Mouse (Mus musculus) B cell, adult 2 months (primary cell): ENCODE results near the gene Tmco2.
"Not testable (repeated sequence)": the region's sequence is repeated elsewhere in the genome, so short reads cannot be mapped to it uniquely, and the experiment has no call there.

Experiments
- DNase-seq, 2 experiments: peaks; one replicate each; pipeline ENCODE4 v3.0.0; 2022

Gene Tmco2

DNA sequence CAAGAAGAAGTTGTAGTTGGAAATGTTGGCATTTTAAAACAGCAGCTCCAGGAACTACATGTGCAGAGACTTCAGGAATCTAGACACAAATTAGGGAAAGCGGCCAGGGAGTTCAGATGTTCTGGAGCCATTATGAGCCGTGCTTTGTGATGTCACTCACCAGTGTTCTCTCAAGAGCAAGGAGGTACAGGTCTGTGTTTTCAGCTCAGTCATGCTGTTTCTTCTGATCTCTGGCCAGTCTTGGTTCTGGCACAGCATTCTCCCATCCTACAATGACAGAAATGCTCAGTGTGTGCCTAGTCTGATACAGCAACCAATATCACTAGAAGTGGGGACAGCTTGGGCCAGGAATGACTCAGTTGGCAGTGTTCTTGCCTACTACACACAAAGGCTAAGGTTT lies at the start of gene Tmco2:
Gene Tmco2 (minus strand): TSS at position 101 of the 400 bp plus-strand sequence.
- no peak for DNase-seq

DNA sequence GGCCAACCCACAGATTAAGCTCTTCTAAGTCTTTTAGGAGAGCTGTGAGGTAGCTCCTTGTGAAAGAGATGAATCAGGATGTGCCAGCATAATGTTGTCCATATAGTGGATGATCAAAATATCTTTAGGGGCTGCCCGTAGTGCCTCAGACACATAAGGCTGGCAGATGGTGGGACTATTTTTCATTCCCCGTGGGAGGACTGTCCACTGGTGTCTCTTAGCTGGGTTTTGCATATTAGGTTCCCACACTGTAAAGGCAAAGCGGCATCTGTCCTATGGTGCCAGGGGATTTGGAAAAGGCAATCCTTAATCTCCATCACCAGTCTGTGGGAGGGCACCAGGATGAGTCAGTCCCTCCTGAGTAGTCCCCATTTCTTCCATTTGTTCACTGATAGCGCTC lies 5.7 kb downstream of the Tmco2 start:
- DNase-seq, result no peak

DNA sequence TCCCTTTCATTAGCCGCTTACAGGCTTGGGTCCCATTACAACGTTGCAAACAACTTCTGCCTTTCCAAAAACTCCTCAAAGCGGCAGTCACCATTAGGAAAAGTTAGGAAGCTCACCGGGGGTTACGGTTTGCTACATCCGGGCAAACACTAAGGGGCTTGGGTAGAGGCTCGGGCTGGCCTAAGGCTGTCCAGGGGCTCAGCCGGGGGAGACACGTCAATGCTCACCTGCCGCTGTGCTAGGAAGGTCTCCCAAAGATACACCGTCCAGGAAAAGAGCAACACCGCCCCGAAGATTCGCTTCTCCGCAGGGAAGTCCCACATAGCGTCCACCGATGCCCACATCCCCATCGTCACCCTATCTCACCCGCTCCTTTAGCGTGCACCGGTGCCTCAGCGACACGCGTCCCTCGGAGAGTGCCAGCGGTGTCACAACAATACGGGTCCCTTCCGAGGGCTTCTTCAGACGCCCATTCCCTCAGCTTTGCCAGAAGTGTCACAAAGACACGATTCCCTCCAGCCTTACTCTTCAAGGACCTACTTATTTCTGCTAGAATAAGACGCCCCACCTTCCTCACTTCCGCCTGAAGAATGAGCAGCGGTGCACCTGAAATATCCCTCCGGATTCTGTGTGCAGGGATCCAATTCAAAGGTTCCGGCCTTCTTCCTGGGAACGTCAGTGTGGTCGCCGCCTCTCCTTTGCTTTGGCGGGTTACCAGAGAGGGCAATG lies 11.2 kb downstream of the Tmco2 start, which contains the start of gene Zmpste24:
Gene Zmpste24 (minus strand): TSS at position 592 of the 729 bp plus-strand sequence.
- peak; percentile 89 to 90 for DNase-seq

DNA sequence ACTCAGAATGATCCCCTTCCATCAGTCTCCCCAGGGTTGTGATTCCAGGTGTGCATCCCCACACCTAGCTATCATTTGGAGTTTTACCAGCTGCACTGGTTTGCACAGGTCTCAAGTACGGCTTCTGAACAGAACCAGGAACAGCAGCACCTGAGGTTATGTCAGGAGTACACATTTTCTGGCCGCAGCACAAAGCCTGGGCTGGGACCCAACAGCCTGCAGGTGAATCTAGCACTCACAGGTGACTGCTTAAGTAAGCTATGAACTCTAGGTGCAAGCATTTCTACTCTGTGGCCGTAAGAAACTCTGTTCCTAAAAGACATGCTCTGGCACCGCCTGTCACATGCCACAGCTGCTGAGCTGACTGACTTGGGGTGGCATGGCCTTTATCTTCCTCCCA lies 18.8 kb downstream of the Tmco2 start:
- no peak for DNase-seq

DNA sequence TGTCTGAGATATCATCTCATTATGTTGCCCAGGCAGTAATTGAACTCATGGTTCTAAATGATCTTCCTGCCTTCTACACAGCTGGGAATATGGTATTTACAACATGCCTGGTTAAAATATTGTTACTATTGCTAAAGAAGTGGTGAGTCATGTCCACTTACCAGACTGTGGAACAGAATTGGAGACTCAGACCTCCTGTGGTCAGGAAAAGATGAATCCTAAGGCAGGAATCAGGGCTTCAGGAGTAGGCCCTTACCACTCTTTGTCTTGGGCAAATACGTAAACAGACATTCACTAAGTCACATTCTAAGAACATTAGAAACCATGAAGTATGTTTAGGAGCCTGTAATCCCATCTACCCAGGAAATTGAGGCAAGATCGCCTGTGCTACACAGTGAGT lies 20.3 kb downstream of the Tmco2 start:
- DNase-seq, result no peak

DNA sequence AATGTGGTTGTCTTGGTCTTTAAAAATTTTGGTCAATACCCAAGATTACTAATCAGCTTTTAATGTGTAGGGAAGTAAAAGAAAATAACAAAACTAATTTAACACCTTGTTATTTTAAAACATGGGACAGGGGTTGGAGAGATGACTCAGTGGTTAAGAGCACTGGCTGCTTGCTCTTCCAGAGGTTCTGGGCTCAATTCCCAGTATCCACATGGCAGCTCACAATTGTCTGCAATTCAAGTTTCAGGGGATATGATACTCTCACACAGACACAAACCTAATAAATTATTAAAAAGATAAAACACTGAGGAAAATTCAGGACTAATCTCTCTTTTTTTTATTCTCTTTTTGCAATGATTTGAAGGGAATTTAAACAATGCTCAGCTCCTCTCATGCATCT lies 24.5 kb downstream of the Tmco2 start:
- DNase-seq, result no peak

DNA sequence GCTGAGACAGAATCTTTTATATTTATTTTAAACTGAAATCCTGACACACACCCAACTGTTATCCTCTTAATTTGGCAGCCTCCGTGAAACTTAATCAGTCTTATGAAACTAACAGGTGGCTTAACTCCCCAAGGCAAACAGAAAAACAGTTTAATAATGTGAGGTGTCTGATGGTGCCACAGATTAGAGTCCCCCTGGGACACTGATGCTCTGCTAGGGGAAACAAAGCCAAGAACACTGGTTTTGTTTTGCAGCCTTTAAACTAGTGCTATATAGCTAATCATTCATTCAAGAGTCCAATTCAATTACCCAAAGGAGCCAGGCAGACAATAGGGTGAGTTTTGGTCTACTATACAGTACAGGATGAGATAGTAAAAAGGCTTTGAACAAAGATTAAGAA lies 28.6 kb downstream of the Tmco2 start:
- DNase-seq, result no peak

DNA sequence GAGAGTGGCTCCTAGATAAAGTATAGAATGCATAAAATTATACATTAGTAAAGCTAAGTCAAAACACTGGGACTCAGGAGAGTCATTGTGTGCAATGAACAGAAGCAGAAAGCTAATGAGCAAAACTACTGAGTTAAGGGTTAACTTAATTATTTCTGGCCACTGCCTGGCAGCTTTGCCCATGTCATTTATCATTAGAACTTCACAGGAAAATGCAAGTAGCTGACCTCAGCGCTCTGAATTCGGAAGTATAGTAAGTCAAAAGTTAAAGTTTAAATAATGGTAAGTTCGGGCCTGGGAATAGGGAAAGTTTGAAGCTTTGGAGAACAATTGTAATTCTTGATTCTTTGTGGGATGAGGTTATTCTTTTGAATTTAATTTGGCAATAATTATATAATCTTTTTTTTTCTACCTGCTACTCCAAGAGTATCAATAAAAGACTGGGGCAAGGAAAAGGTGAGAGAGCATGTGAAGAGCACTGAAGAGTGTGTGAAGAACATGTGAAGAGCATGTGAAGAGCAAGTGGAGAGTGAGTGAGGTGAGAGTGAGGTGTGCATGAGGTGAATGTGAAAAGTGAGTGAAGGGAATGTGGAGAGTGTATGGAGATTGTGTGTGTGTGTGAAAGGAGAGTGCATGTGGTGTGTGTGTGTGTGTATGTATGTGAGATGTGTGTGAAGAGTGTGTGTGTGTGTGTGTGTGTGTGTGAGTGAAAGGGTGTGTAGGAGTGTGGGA lies 30.9 kb downstream of the Tmco2 start:
- no peak for DNase-seq

DNA sequence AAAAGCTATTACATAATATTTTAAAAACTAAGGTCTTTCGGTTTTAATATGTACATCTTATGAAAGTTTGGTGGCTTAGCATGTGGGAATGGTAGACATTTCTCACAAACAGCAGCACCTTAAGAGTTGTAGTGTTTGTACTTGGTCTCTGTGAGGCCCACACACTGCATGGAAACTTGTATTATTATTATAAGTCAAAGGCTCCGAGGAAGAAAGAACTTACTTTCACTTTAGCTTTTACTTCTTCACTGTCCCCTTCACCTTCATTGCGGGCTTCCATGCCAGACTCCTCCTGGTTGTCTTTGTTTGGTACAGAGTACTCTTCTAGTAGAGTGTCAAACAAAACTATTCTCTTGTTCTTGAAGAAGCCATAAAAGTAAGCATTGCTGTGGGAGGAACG lies 34.8 kb downstream of the Tmco2 start:
- DNase-seq, result no peak

DNA sequence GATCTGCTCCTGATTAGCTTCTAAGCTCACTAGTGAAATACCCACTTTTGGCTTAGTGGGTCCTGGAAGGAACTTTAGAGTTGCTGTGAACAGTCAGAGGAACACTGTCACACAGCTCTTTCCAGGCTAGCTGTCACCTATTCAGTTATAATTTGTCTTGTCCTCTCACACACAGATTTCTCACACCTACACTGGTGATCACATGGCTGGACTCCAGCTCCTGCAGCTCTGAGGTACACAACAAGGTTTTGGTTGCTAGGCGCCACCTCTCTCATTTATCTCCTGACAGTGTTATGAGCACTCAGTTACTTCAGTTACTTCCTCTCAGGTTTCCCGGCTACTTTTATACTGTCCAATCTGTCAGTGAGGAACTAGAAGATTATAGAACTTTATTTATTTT lies 43.7 kb downstream of the Tmco2 start:
- no peak for DNase-seq

DNA sequence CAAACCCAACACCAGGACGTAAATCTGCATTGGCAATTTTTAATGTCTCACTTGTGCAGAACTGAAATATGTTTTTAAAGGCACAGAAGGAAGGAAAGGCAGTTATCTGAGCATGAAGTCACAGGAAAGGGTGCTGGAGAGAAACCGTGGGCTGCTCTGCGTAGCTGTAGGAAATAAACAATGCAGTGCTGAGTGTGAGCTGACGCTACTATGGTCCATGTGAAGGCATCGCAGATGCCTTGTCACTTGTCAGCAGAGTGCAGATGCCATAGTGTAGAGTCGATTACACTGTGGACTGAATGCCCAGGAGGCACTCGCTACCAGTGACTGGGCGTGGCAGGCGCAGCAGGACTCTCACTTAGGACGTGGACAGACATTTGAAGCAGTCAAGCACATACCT lies 49.8 kb downstream of the Tmco2 start:
- DNase-seq, result not testable (repeated sequence)

DNA sequence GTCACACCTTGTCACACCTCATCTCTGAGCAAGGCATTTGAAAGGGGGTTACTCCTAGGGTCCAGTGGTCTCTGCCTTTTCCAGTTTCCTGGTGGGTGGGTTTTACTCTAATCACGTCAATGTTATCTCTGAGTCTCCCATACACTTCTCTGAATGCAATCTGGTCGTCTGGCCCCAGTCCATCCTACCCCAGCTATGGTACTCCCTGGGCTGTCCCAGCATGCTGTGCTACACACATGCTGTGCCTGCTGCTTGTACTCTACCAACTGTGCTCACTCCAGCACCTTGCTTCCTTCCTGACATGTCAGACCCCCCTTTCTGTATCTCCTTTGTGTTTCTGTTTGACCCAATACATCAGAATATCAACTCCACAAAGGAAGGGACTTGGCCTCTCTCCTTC lies 52.0 kb downstream of the Tmco2 start:
- DNase-seq, result no peak

DNA sequence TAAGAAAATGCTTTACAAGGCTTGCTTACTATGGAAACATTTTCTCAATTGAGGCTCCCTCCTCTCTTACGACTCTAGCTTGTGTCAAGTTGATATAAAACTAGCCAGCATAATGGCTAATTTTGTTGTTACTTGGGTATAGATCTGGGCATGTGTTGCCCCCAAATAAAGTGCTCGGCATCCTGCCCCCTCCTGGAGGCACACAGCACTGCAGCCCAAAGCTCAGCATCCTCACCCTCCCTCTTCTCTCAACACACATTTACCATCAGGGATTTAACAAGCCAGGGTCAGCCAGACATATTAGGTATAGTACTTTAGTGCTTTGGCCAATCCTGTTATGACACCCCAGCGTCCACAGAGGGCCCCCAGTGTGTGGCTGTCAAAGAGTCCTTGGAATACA lies 52.7 kb downstream of the Tmco2 start:
- DNase-seq, result peak; percentile 67 to 68
